Mouse (Mus musculus) forebrain, embryonic 13.5 days (tissue): ENCODE data around the gene Ccr2. TPM values are rescaled to one million over a fixed set of nuclear protein-coding genes. Genes with fewer than 3 reads are reported as not detected.
"Not testable (repeated sequence)": the region's sequence is repeated elsewhere in the genome, so short reads cannot be mapped to it uniquely, and the experiment has no call there.

Experiments used
- ATAC-seq: fragments of 200-750 bp; cut with Nextera tagmentation; 2 replicates; pipeline ENCODE4 v1.8.0; 2017
- H3K27ac ChIP-seq: fragments of 300-500 bp; sonication (generic); 2 replicates; pipeline ENCODE4 v1.5.1; 2015; ENCODE audit warnings: inconsistent platforms, mild to moderate bottlenecking, moderate library complexity
- H3K27me3 ChIP-seq: fragments of 300-500 bp; sonication (generic); 2 replicates; pipeline ENCODE4 v1.6.1; 2015; ENCODE audit warnings: mild to moderate bottlenecking, inconsistent platforms
- H3K36me3 ChIP-seq: fragments of 300-500 bp; sonication (generic); 2 replicates; pipeline ENCODE4 v1.6.1; 2015; ENCODE audit warnings: mild to moderate bottlenecking, inconsistent platforms; ENCODE audit not compliant: poor library complexity, severe bottlenecking
- H3K4me1 ChIP-seq: fragments of 300-500 bp; sonication (generic); 2 replicates; pipeline ENCODE4 v1.6.1; 2015; ENCODE audit warnings: inconsistent platforms
- H3K4me2 ChIP-seq: fragments of 300-500 bp; sonication (generic); 2 replicates; pipeline ENCODE4 v1.6.1; 2015; ENCODE audit warnings: inconsistent platforms, mild to moderate bottlenecking, moderate library complexity
- H3K4me3 ChIP-seq: fragments of 300-500 bp; sonication (generic); 2 replicates; pipeline ENCODE4 v1.5.1; 2015; ENCODE audit warnings: mild to moderate bottlenecking, inconsistent platforms
- H3K9ac ChIP-seq: fragments of 300-500 bp; sonication (generic); 2 replicates; pipeline ENCODE4 v1.6.1; 2015; ENCODE audit warnings: mild to moderate bottlenecking, inconsistent platforms
- H3K9me3 ChIP-seq: fragments of 300-500 bp; sonication (generic); replicated peaks from 2 replicates; pipeline ENCODE4 v1.6.1; 2016; ENCODE audit warnings: inconsistent platforms
- WGBS: fragments of 180-500 bp; shearing (Covaris S2); methylation state at CpG from one replicate; pipeline ENCODE4 v1.1.7; 2015; 5-methylcytosine and 5-hydroxymethylcytosine counted together
- polyA plus RNA-seq: library from polyadenylated mRNA; unstranded; fragments of >200 nt; fragmentation: Nextera tagmentation; extraction: Ambion mirVana; gene quantifications from 2 replicates; pipeline ENCODE4 v1.2.1, GENCODE M21; 2015

Ccr2 gene
- polyA plus RNA-seq, 1 experiment from 2014 or later: 0.08 TPM

DNA sequence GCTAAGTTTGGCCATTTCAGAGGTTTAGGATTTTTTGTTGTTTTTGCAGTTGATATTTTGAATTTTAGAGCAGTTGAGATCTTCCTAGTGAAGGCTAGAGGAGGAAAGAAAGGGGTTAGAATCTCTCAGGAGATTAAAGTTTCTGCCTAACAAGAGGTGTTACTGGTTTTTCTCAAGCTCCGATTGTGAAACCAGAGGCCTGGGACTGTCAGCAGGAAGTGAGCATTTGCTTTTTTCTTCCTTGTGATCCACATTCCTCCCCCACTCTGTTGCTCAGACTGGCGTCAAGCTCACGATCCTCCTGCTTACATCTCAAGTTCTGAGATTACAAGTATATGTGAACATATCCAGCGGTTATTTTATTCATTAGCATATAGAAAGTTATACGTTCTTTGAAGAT, 24.6 kb downstream of the Ccr2 start:
- Histone ChIP-seq H3K4me3 (no peak overlapping the region), H3K9ac (no peak overlapping the region), H3K9me3 (no peaks in the 10 kb centered on the region), H3K27me3 (no peaks in the 10 kb centered on the region), H3K4me1 (no peaks in the 10 kb centered on the region), H3K27ac (no peak overlapping the region), H3K4me2 (no peak overlapping the region), H3K36me3 (no peaks in the 10 kb centered on the region)
- ATAC-seq: no peak
- WGBS: 58% methylated on average over 5 of the region's 5 CpGs

DNA sequence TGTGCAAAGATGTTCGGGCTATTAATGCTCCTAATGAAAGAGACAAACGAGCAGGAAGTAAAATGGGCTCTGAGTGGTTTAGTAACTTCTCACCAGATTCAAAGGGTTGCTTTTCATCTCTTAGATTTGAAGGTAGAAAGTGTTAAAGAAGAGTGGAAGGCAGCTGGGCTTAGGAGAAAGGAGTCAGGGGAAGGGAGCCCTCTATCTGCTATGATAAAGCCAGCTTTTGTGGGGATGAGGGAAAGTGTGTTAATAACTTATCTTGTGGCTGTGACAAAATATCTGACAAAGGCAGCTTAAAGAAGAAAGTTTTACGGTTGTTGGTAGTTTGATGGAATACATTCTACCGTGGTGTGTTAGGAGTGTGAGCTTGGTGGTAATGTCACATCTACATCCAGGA, 25.7 kb downstream of the Ccr2 start:
- H3K4me1 ChIP-seq: no peaks in the 10 kb centered on the region
- no peak for ATAC-seq
- no peak overlapping the region for H3K4me2 ChIP-seq
- H3K36me3 ChIP-seq: no peaks in the 10 kb centered on the region
- H3K27me3 ChIP-seq: no peaks in the 10 kb centered on the region
- no peaks in the 10 kb centered on the region for H3K9me3 ChIP-seq
- 55% methylated on average over 4 of the region's 4 CpGs for WGBS
- H3K4me3 ChIP-seq: no peak overlapping the region
- H3K9ac ChIP-seq: no peak overlapping the region
- no peak overlapping the region for H3K27ac ChIP-seq

DNA sequence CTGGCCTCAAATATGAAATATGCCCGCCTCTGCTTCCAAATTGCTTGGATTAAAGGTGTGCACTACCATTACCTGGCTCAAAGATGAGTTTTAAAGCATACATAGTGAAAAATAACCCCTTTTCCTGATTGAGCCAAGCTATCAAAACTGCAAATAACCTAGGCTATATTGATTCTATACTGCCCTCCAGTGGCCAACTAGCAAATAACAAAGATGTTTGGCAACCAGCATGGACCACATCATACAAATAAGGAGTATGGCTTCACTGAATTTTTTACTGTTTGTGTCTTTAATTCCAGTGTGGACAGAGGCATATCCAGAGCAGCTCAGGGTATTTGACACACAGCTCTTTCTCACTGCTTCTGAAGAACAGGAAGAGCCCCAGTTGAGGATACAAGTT, 26.6 kb downstream of the Ccr2 start:
- Histone ChIP-seq H3K4me1 (no peaks in the 10 kb centered on the region), H3K36me3 (no peaks in the 10 kb centered on the region), H3K27ac (no peak overlapping the region), H3K27me3 (no peaks in the 10 kb centered on the region), H3K9me3 (no peaks in the 10 kb centered on the region), H3K4me3 (no peak overlapping the region), H3K9ac (no peak overlapping the region), H3K4me2 (no peak overlapping the region)
- no peak for ATAC-seq
- WGBS: 0% methylated on average over 1 of the region's 1 CpGs

DNA sequence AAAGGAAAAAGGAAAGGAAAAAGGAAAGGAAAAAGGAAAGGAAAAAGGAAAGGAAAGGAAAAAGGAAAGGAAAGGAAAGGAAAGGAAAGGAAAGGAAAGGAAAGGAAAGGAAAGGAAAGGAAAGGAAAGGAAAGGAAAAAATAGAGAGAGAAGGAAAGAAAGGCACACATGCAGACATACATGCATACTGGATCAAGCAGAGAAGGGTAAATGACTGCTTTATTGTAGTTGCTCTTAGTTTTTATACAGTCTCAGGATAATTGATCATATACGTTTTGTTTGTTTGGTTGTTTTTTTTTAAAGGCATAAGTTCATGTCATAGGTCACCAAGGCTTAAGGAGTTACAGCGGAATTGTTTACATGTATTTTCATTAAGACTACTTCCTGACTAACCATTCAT, 31.1 kb downstream of the Ccr2 start:
- H3K27me3 ChIP-seq, H3K4me3 ChIP-seq, H3K36me3 ChIP-seq, ATAC-seq, H3K4me2 ChIP-seq, H3K27ac ChIP-seq, H3K4me1 ChIP-seq, H3K9me3 ChIP-seq, H3K9ac ChIP-seq: not testable (repeated sequence)
- 87% methylated on average over 2 of the region's 2 CpGs for WGBS

DNA sequence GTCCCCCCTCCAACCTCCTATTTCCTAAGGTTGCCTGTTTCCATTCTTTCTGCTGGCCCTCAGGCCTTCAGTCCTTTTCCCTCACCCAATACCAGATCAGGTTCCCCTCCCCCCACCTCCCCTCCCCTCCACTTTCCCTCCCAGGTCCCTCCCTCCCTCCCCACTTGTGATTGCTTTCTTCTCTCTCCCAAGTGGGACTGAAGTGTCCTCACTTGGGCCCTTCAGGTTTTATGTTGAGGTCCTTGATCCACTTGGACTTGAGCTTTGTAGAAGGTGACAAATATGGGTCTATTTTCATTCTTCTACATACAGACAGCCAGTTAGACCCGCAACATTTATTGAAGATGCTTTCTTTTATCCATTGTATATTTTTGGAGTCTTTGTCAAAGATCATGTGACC, 33.2 kb downstream of the Ccr2 start:
- not testable (repeated sequence) for H3K36me3 ChIP-seq, ATAC-seq, H3K9ac ChIP-seq, H3K4me1 ChIP-seq, H3K4me3 ChIP-seq, H3K4me2 ChIP-seq, H3K9me3 ChIP-seq, H3K27me3 ChIP-seq, H3K27ac ChIP-seq
- WGBS: 87% methylated on average over 1 of the region's 1 CpGs

DNA sequence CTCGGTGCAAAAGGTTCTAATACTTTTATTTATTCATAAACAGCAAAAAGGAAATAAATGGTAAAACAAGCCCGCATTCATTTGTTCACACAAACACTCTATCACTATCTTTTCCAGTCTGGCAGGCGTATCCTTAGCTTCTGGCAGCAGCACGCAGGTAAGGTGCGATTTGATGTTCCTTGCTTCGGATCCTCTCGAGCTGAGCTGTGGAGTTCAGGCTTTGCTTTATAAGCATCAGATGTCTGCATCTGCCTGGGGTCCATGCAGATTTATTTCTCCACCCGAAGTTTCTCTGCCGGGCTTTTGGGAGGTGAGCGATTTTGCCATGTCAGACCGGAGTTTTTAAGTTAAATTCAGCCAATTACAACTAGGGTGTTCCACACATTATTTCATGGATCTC, 35.9 kb downstream of the Ccr2 start:
- no peaks in the 10 kb centered on the region for H3K9me3 ChIP-seq
- no peak for ATAC-seq
- H3K4me2 ChIP-seq: no peak overlapping the region
- H3K36me3 ChIP-seq: no peaks in the 10 kb centered on the region
- no peaks in the 10 kb centered on the region for H3K4me1 ChIP-seq
- H3K27ac ChIP-seq: no peak overlapping the region
- no peak overlapping the region for H3K9ac ChIP-seq
- 87% methylated on average over 11 of the region's 11 CpGs for WGBS
- H3K27me3 ChIP-seq: no peaks in the 10 kb centered on the region
- H3K4me3 ChIP-seq: no peak overlapping the region

DNA sequence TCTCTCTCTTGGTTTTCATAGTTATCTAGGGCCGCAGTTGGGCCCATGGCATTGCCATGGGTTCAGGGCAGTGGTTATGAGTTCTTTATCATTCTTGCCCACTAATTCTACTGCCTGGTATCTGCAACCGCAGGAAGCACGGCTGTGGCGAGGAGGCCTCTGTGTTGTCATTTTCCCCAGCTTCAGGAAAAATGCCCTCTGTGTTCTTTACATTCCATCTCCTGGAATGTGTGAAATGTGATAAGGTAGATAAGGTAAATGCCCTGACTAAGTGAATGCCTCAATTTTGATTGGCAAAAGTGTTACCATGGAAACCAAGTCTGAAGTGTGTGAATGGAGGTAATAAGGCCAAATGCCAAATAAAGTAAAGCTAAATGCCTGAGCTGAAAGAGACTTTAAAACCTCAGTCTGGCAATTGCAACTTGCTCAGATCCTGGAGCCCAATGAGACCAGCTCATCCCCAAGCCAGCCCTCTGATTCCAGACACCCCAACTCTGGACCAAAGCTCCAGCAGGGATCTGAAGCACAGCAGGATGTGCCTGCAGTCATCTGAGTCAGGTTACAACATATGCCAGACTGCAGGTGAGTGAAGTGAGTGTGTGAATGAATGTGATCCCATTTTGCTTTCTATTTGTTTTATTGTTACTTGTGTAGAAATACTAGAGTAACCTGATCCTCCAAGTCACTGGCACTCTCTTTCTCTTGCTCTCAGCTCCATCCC, 36.5 kb downstream of the Ccr2 start:
- no peaks in the 10 kb centered on the region for H3K9me3 ChIP-seq
- no peak overlapping the region for H3K9ac ChIP-seq
- H3K4me2 ChIP-seq: no peak overlapping the region
- H3K27me3 ChIP-seq: no peaks in the 10 kb centered on the region
- 63% methylated on average over 4 of the region's 4 CpGs for WGBS
- no peaks in the 10 kb centered on the region for H3K4me1 ChIP-seq
- ATAC-seq: no peak
- H3K27ac ChIP-seq: no peak overlapping the region
- no peaks in the 10 kb centered on the region for H3K36me3 ChIP-seq
- no peak overlapping the region for H3K4me3 ChIP-seq

DNA sequence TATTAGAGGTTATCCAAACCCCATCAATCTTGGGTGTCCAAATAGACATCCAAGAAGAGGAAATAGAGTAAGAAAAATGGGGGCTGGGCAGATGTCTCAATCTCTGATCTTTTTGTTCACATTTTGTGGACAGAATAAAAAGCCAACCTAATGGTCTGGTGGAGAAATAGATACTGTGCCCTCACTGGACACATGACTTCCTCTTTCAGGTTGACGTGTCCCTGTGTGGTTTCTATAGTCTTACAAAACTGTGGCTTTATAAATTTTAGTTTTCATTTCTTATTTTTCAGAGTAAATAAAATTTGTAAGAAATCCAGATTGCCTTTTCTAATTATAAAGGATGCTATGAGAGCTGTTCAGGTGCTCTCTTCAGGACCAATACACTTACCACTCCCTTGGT, 41.9 kb downstream of the Ccr2 start:
- H3K27me3 ChIP-seq: no peaks in the 10 kb centered on the region
- H3K27ac ChIP-seq: no peak overlapping the region

DNA sequence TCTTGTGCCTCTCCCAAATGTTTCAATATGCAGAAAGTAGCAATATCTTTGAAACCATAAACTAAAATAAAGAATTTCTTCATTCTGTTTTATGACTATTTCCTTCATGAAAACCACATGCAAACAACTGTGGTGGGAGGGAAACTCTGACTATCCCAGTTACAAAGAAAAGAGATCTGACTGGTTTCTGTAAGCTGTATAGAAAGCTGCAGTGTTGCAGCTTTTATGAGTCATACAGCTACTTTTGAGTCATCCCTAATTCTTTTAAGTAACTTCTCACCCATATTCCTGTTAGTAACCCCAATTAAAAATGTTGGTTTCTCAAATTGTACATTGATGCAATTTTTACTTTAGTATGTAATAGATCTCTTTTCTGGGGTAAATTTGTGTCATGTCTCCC, 44.6 kb downstream of the Ccr2 start:
- no peak overlapping the region for H3K27ac ChIP-seq
- no peaks in the 10 kb centered on the region for H3K27me3 ChIP-seq
- no peaks in the 10 kb centered on the region for H3K36me3 ChIP-seq
- H3K9ac ChIP-seq: no peak overlapping the region
- no peak overlapping the region for H3K4me3 ChIP-seq
- H3K9me3 ChIP-seq: no peaks in the 10 kb centered on the region
- no peak overlapping the region for H3K4me2 ChIP-seq
- ATAC-seq: no peak
- H3K4me1 ChIP-seq: no peaks in the 10 kb centered on the region

More for the DNA sequence above, 41.9 kb downstream of the Ccr2 start:
- no peak overlapping the region for H3K4me3 ChIP-seq
- H3K4me1 ChIP-seq: no peaks in the 10 kb centered on the region
- 97% methylated on average over 1 of the region's 1 CpGs for WGBS
- no peaks in the 10 kb centered on the region for H3K9me3 ChIP-seq
- no peak overlapping the region for H3K4me2 ChIP-seq
- no peaks in the 10 kb centered on the region for H3K36me3 ChIP-seq
- H3K9ac ChIP-seq: no peak overlapping the region
- ATAC-seq: no peak

Other genes with a start within 250 kb of the Ccr2 start
- gene Xcr1, start 239.9 kb upstream of the Ccr2 start, polyA plus RNA-seq: 0.10 TPM in 2 replicates
- 0.55 and 0.70 TPM in 2 replicates for gene Ccr1, start 133.3 kb upstream of the Ccr2 start, polyA plus RNA-seq
- not detected in 2 replicates for gene Ccr1l1, start 123.5 kb upstream of the Ccr2 start, polyA plus RNA-seq
- not detected in 2 replicates for gene Ccr3, start 80.0 kb upstream of the Ccr2 start, polyA plus RNA-seq
- 0.37 and 0.49 TPM in 2 replicates for gene Ccr5, start 19.6 kb downstream of the Ccr2 start, polyA plus RNA-seq
- gene 2010315B03Rik, start 210.7 kb downstream of the Ccr2 start, polyA plus RNA-seq: 8.6 and 9.2 TPM in 2 replicates